Mouse (Mus musculus): ENCODE results near the gene Hdgf. TPM values are rescaled to one million over a fixed set of nuclear protein-coding genes. Genes with fewer than 3 reads are reported as not detected.

Gene Hdgf
- polyA plus RNA-seq, 1 experiment from 2014 or later: 234 TPM

Other genes with a start within 250 kb of the Hdgf start
- 0.42 and 0.66 TPM in 2 replicates for gene Lrrc71, start 157.7 kb upstream of the Hdgf start, polyA plus RNA-seq (2015; fragmentation: Nextera tagmentation; extraction: Ambion mirVana)
- 0.15 and 0.48 TPM in 2 replicates for gene Ntrk1, start 111.2 kb upstream of the Hdgf start, polyA plus RNA-seq (2015; fragmentation: Nextera tagmentation; extraction: Ambion mirVana)
- 0.04 and 0.05 TPM in 2 replicates for gene Insrr, start 109.4 kb upstream of the Hdgf start, polyA plus RNA-seq (2015; fragmentation: Nextera tagmentation; extraction: Ambion mirVana)
- gene Pear1, start 82.0 kb upstream of the Hdgf start, polyA plus RNA-seq (2015; fragmentation: Nextera tagmentation; extraction: Ambion mirVana): 3.5 and 3.6 TPM in 2 replicates
- 101 and 108 TPM in 2 replicates for gene Sh2d2a, start 59.6 kb upstream of the Hdgf start, polyA plus RNA-seq (2015; fragmentation: Nextera tagmentation; extraction: Ambion mirVana)
- gene Prcc, start 20.7 kb upstream of the Hdgf start, polyA plus RNA-seq (2015; fragmentation: Nextera tagmentation; extraction: Ambion mirVana): 13.9 and 14.4 TPM in 2 replicates
- gene Mrpl24, start 13.2 kb downstream of the Hdgf start, polyA plus RNA-seq (2015; fragmentation: Nextera tagmentation; extraction: Ambion mirVana): 107 and 108 TPM in 2 replicates
- gene Isg20l2, start 24.0 kb downstream of the Hdgf start, polyA plus RNA-seq (2015; fragmentation: Nextera tagmentation; extraction: Ambion mirVana): 58.9 and 61.4 TPM in 2 replicates
- gene Rrnad1, start 24.4 kb downstream of the Hdgf start, polyA plus RNA-seq (2015; fragmentation: Nextera tagmentation; extraction: Ambion mirVana): 15.7 and 16.6 TPM in 2 replicates
- 35.5 and 38.1 TPM in 2 replicates for gene Crabp2, start 42.3 kb downstream of the Hdgf start, polyA plus RNA-seq (2015; fragmentation: Nextera tagmentation; extraction: Ambion mirVana)
- 3.2 and 4.5 TPM in 2 replicates for gene Nes, start 64.8 kb downstream of the Hdgf start, polyA plus RNA-seq (2015; fragmentation: Nextera tagmentation; extraction: Ambion mirVana)
- gene Bcan, start 93.9 kb downstream of the Hdgf start, polyA plus RNA-seq (2015; fragmentation: Nextera tagmentation; extraction: Ambion mirVana): 0.23 and 0.27 TPM in 2 replicates
- gene Hapln2, start 121.3 kb downstream of the Hdgf start, polyA plus RNA-seq (2015; fragmentation: Nextera tagmentation; extraction: Ambion mirVana): 0.16 TPM in 1 of 2 replicates, not detected in the other
- gene Gpatch4, start 136.8 kb downstream of the Hdgf start, polyA plus RNA-seq (2015; fragmentation: Nextera tagmentation; extraction: Ambion mirVana): 34.6 and 37.4 TPM in 2 replicates
- 145 and 155 TPM in 2 replicates for gene Naxe, start 152.2 kb downstream of the Hdgf start, polyA plus RNA-seq (2015; fragmentation: Nextera tagmentation; extraction: Ambion mirVana)
- gene Ttc24, start 172.0 kb downstream of the Hdgf start, polyA plus RNA-seq (2015; fragmentation: Nextera tagmentation; extraction: Ambion mirVana): 0.69 and 0.76 TPM in 2 replicates
- gene Iqgap3, start 175.7 kb downstream of the Hdgf start, polyA plus RNA-seq (2015; fragmentation: Nextera tagmentation; extraction: Ambion mirVana): 5.8 and 6.1 TPM in 2 replicates
- 32.0 and 32.2 TPM in 2 replicates for gene Mef2d, start 236.1 kb downstream of the Hdgf start, polyA plus RNA-seq (2015; fragmentation: Nextera tagmentation; extraction: Ambion mirVana)